Mouse (Mus musculus) forebrain, postnatal 0 days (tissue): Measurements from ENCODE around the gene Tiprl. TPM values are rescaled to one million over a fixed set of nuclear protein-coding genes. Genes with fewer than 3 reads are reported as not detected.

ENCODE experiments used
- ATAC-seq: fragments of 200-750 bp; cut with Nextera tagmentation; 2 replicates; pipeline ENCODE4 v1.8.0; 2017; ENCODE audit warnings: mild to moderate bottlenecking, moderate library complexity
- DNase-seq: peaks from one replicate; pipeline ENCODE4 v3.0.0-alpha.2; 2015
- H3K27ac ChIP-seq: fragments of 300-500 bp; sonication (generic); 2 replicates; pipeline ENCODE4 v1.5.1; 2014; ENCODE audit warnings: low read depth, mild to moderate bottlenecking, antibody characterized with exemption, low read length, moderate library complexity, mixed read lengths
- H3K27me3 ChIP-seq: fragments of 300-500 bp; sonication (generic); 2 replicates; pipeline ENCODE4 v1.6.1; 2014; ENCODE audit warnings: mild to moderate bottlenecking, low read length, mixed read lengths; ENCODE audit not compliant: insufficient read depth
- H3K36me3 ChIP-seq: fragments of 300-500 bp; sonication (generic); 2 replicates; pipeline ENCODE4 v1.6.1; 2014; ENCODE audit warnings: mild to moderate bottlenecking, moderate library complexity; ENCODE audit not compliant: insufficient read depth
- H3K4me1 ChIP-seq: fragments of 300-500 bp; sonication (generic); 2 replicates; pipeline ENCODE4 v1.6.1; 2014; ENCODE audit warnings: antibody characterized with exemption; ENCODE audit not compliant: insufficient read depth
- H3K4me2 ChIP-seq: fragments of 300-500 bp; sonication (generic); 2 replicates; pipeline ENCODE4 v1.6.1; 2014; ENCODE audit warnings: low read depth, mild to moderate bottlenecking, moderate library complexity
- H3K4me3 ChIP-seq: fragments of 300-500 bp; sonication (generic); 2 replicates; pipeline ENCODE4 v1.5.1; 2014; ENCODE audit warnings: low read depth, low read length, mixed read lengths
- H3K9ac ChIP-seq: fragments of 300-500 bp; sonication (generic); 2 replicates; pipeline ENCODE4 v1.6.1; 2014; ENCODE audit warnings: mild to moderate bottlenecking
- H3K9me3 ChIP-seq: fragments of 300-500 bp; sonication (generic); 2 replicates; pipeline ENCODE4 v1.6.1; 2016; ENCODE audit warnings: low read length
- CTCF ChIP-seq: sonication (generic); IDR thresholded peaks from 2 replicates; pipeline ENCODE4 v1.5.1; 2016; ENCODE audit warnings: antibody characterized with exemption, control low read depth, low read depth
- WGBS: fragments of 180-500 bp; shearing (Covaris S2); extraction: QIAGEN DNeasy Blood & Tissue Kit; methylation state at CpG from one replicate; pipeline ENCODE4 v1.1.7; 2014; 5-methylcytosine and 5-hydroxymethylcytosine counted together
- polyA plus RNA-seq: library from polyadenylated mRNA; unstranded; fragments of >200 nt; fragmentation: Nextera tagmentation; extraction: Ambion mirVana; gene quantifications from 2 replicates; pipeline ENCODE4 v1.2.1, GENCODE M21; 2015
- total RNA-seq: library from RNA; depleted of rRNA; stranded (reverse); fragments of >200 nt; gene quantifications from 2 replicates; pipeline ENCODE4 v1.2.3, GENCODE M21; 2014; rRNA removed

Tiprl gene
- total and polyA plus RNA-seq, 2 experiments from 2014 or later = 52.4 to 151 TPM

GRCm38 (mm10) chr1:165164920-165165319 is 71.9 kb downstream of the Tiprl start:
- Histone ChIP-seq H3K9me3 (no peaks in the 10 kb centered on the region), H3K27ac (no peak overlapping the region), H3K4me3 (no peak overlapping the region), H3K4me1 (no peaks in the 10 kb centered on the region), H3K27me3 (no peaks in the 10 kb centered on the region), H3K4me2 (no peak overlapping the region), H3K9ac (no peak overlapping the region), H3K36me3 (no peaks in the 10 kb centered on the region)
- 76% methylated on average over 6 of the region's 6 CpGs for WGBS
- no peak for ATAC-seq
- no peak for TF ChIP-seq CTCF
- no peak for DNase-seq

Other genes starting within 250 kb of the Tiprl start
- not detected in 2 replicates for gene Tbx19, start 76.2 kb downstream of the Tiprl start, total RNA-seq
- not detected in 2 replicates for gene Tbx19, start 76.2 kb downstream of the Tiprl start, polyA plus RNA-seq
- gene Sft2d2, start 42.6 kb downstream of the Tiprl start, total RNA-seq = 7.5 and 8.8 TPM in 2 replicates
- gene Sft2d2, start 42.6 kb downstream of the Tiprl start, polyA plus RNA-seq = 3.3 and 4.6 TPM in 2 replicates
- 40.9 and 51.0 TPM in 2 replicates for gene Gpr161, start 58.8 kb upstream of the Tiprl start, total RNA-seq
- 2.5 and 2.8 TPM in 2 replicates for gene Gpr161, start 58.8 kb upstream of the Tiprl start, polyA plus RNA-seq
- gene Dcaf6, start 223.5 kb upstream of the Tiprl start, total RNA-seq = 43.5 and 45.7 TPM in 2 replicates
- 20.9 and 23.6 TPM in 2 replicates for gene Dcaf6, start 223.5 kb upstream of the Tiprl start, polyA plus RNA-seq
- 127 and 170 TPM in 2 replicates for gene Mpc2, start 223.6 kb upstream of the Tiprl start, total RNA-seq
- 251 and 283 TPM in 2 replicates for gene Mpc2, start 223.6 kb upstream of the Tiprl start, polyA plus RNA-seq
- gene Adcy10, start 248.2 kb upstream of the Tiprl start, total RNA-seq = 0.31 TPM in 1 of 2 replicates, not detected in the other
- gene Adcy10, start 248.2 kb upstream of the Tiprl start, polyA plus RNA-seq = 0.10 TPM in 1 of 2 replicates, not detected in the other